Mouse (Mus musculus) erythroblast, embryonic 14.5 days (primary cell): ENCODE data around the gene Iltifb.

Experiments
- GATA1 ChIP-seq: IDR thresholded peaks from 2 replicates; pipeline ENCODE4 v1.6.1; 2012; ENCODE audit warnings: low read length, inconsistent platforms, mixed read lengths
- TAL1 ChIP-seq: IDR thresholded peaks from 3 replicates; pipeline ENCODE4 v1.6.1; 2012; ENCODE audit warnings: low read length, inconsistent platforms, mixed read lengths

DNA sequence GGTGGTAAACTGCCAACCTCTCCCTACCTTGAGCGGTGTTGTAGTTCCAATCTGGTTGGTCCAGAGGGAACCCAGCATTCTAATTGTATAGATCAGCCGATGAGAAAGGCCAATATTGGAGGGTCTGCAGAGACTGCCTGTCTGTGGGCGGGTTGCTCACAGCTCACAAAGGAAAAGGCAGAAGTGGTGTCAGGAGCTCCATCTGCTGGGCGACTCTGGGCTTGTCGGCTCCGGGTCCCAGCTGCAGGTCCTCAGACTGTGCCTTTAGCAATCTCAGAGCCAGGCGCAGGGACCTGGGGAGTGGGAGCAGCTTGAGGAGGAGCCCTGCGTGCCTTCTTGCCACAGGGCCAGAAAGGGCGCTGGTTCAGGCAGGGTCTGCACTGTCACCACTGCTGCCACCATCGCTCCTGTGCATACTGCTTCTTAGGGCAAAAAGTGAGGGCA lies 44.0 kb downstream of the Iltifb start:
- no peak for TF ChIP-seq GATA1
- no peak for TF ChIP-seq TAL1
